Mouse (Mus musculus) heart, embryonic 14.5 days (tissue): ENCODE results near the gene Chmp1a. TPM values are rescaled to one million over a fixed set of nuclear protein-coding genes. Genes with fewer than 3 reads are reported as not detected.
A peak's percentile ranks its signal among the peaks of the same experiment; 100 is the strongest.
"Not testable (repeated sequence)": the region's sequence is repeated elsewhere in the genome, so short reads cannot be mapped to it uniquely, and the experiment has no call there.

ENCODE experiments used
- ATAC-seq: fragments of 200-750 bp; cut with Nextera tagmentation; 2 replicates; pipeline ENCODE4 v1.8.0; 2017; ENCODE audit warnings: low read depth, moderate TSS enrichment; ENCODE audit not compliant: insufficient number of reproducible peaks, insufficient read depth, low FRiP score
- H3K27ac ChIP-seq, 2 experiments: fragments of 200-500 bp in 1 of 2; fragments of 300-500 bp in 1 of 2; sonication (generic) in 1 of 2; replicated peaks in 1 of 2; 2 replicates each; pipeline ENCODE4 v1.5.1; 2012 to 2014; ENCODE audit warnings: low read depth in 2 of 2, low read length in 2 of 2, control low read depth in 1 of 2, mild to moderate bottlenecking in 1 of 2, mixed read lengths in 1 of 2; ENCODE audit not compliant: control insufficient read depth in 1 of 2, insufficient read depth in 1 of 2
- H3K27me3 ChIP-seq: fragments of 300-500 bp; sonication (generic); 2 replicates; pipeline ENCODE4 v1.6.1; 2014; ENCODE audit warnings: mild to moderate bottlenecking, low read length, control low read depth; ENCODE audit not compliant: control insufficient read depth, insufficient read depth
- H3K36me3 ChIP-seq: fragments of 300-500 bp; sonication (generic); 2 replicates; pipeline ENCODE4 v1.6.1; 2014; ENCODE audit warnings: mild to moderate bottlenecking, control low read depth, low read length, mixed read lengths; ENCODE audit not compliant: control insufficient read depth, insufficient read depth
- H3K4me1 ChIP-seq, 2 experiments: fragments of 200-500 bp in 1 of 2; fragments of 300-500 bp in 1 of 2; sonication (generic) in 1 of 2; 2 replicates each; pipeline ENCODE4 v1.6.1; 2012 to 2014; ENCODE audit warnings: low read length in 2 of 2, control low read depth in 1 of 2, mixed read lengths in 1 of 2; ENCODE audit not compliant: control insufficient read depth in 2 of 2, insufficient read depth in 2 of 2
- H3K4me2 ChIP-seq: fragments of 300-500 bp; sonication (generic); 2 replicates; pipeline ENCODE4 v1.6.1; 2014; ENCODE audit warnings: mild to moderate bottlenecking, low read length
- H3K4me3 ChIP-seq, 2 experiments: fragments of 200-500 bp in 1 of 2; fragments of 300-500 bp in 1 of 2; sonication (generic) in 1 of 2; 2 replicates each; pipeline ENCODE4 v1.5.1; 2012 to 2014; ENCODE audit warnings: low read length in 2 of 2, mild to moderate bottlenecking in 2 of 2, control low read depth in 1 of 2, low read depth in 1 of 2, moderate library complexity in 1 of 2; ENCODE audit not compliant: control insufficient read depth in 1 of 2, insufficient read depth in 1 of 2
- H3K9ac ChIP-seq: fragments of 300-500 bp; sonication (generic); 2 replicates; pipeline ENCODE4 v1.6.1; 2014; ENCODE audit warnings: mild to moderate bottlenecking, low read length
- H3K9me3 ChIP-seq: fragments of 300-500 bp; sonication (generic); 2 replicates; pipeline ENCODE4 v1.6.1; 2016; ENCODE audit warnings: low read length, control low read depth; ENCODE audit not compliant: control insufficient read depth
- WGBS: fragments of 180-500 bp; shearing (Covaris S2); extraction: QIAGEN DNeasy Blood & Tissue Kit; methylation state at CpG from one replicate; pipeline ENCODE4 v1.1.7; 2014; 5-methylcytosine and 5-hydroxymethylcytosine counted together
- polyA plus RNA-seq: library from polyadenylated mRNA; unstranded; fragments of >200 nt; fragmentation: Nextera tagmentation; extraction: Ambion mirVana; gene quantifications from 2 replicates; pipeline ENCODE4 v1.2.1, GENCODE M21; 2014

Gene Chmp1a
- polyA plus RNA-seq, 1 experiment from 2014 or later, result 77.7 TPM

- no peak overlapping the region for H3K4me2 ChIP-seq
- peaks cover 33% of the 10 kb centered on the region for H3K36me3 ChIP-seq
- no peak overlapping the region for H3K27ac ChIP-seq
- no peaks in the 10 kb centered on the region; the same call in 1 of the 2 replicates for H3K27me3 ChIP-seq
- no peaks in the 10 kb centered on the region for H3K4me1 ChIP-seq
- no peak overlapping the region for H3K9ac ChIP-seq
- 28% methylated on average over 5 of the region's 5 CpGs for WGBS
- H3K4me3 ChIP-seq, result no peak overlapping the region
- ATAC-seq, result no peak
- no peaks in the 10 kb centered on the region for H3K9me3 ChIP-seq
These were observed 10.3 kb downstream of the Chmp1a start for GRCm38 (mm10) chr8:123202288-123202687.

DNA sequence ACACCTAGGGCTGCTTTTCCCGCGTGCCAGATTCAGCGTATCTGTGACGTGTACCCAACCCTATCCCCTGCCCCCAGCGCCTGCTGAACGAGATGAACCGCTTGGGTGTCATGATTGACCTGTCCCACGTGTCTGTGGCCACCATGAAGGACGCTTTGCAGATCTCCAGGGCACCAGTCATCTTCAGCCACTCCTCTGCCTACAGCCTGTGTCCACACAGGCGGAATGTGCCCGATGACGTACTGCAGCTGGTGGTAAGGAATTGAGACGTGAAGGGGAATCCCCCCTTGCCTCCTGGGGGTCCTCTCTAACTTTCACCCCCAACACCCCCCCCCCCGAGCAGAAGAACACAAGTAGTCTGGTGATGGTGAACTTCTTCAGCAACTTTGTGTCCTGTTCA lies 12.7 kb downstream of the Chmp1a start:
- ATAC-seq, result no peak

GRCm38 (mm10) chr8:123197016-123197415 lies 15.5 kb downstream of the Chmp1a start:
- not testable (repeated sequence) for ATAC-seq, H3K4me3 ChIP-seq, H3K9me3 ChIP-seq, H3K36me3 ChIP-seq, H3K9ac ChIP-seq, H3K27ac ChIP-seq, H3K4me1 ChIP-seq, H3K27me3 ChIP-seq, H3K4me2 ChIP-seq
- WGBS, result 71% methylated on average over 5 of the region's 5 CpGs

More for the DNA sequence above, 12.7 kb downstream of the Chmp1a start:
- 55% methylated on average over 14 of the region's 14 CpGs for WGBS
- H3K4me2 ChIP-seq, result no peak overlapping the region
- H3K4me1 ChIP-seq, result no peaks in the 10 kb centered on the region
- no peak overlapping the region for H3K27ac ChIP-seq
- no peaks in the 10 kb centered on the region for H3K9me3 ChIP-seq
- peaks cover 12% of the 10 kb centered on the region for H3K36me3 ChIP-seq
- H3K4me3 ChIP-seq, result no peak overlapping the region
- H3K27me3 ChIP-seq, result no peaks in the 10 kb centered on the region; the same call in 1 of the 2 replicates
- H3K9ac ChIP-seq, result no peak overlapping the region

DNA sequence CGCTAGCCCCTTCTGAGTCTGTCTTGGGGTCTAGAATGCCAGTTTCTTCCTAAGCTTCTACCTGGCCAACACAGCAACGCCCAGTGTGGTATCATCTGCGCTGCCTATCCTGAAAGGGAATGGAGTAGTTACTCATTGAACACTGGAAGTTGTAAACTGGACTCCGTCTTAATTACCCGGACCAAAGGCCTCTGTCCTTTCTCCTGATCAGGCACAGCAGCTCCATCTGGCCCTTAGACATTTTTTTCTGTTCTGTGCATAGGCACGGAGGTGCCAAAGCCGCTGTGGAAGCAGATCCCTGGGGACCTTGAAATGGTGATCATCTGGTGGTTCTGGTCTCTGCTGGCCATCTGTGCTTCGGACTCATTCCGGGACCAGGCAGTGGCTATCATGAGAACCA lies 18.8 kb downstream of the Chmp1a start:
- H3K9ac ChIP-seq, result no peak overlapping the region
- H3K27ac ChIP-seq, result no peak overlapping the region
- no peaks in the 10 kb centered on the region for H3K9me3 ChIP-seq
- no peak overlapping the region for H3K4me3 ChIP-seq
- no peak for ATAC-seq
- H3K4me2 ChIP-seq, result no peak overlapping the region
- H3K36me3 ChIP-seq, result no peaks in the 10 kb centered on the region
- 0 out of 4 replicates have a peak, but pooled peaks cover 0 to 4% of the 10 kb centered on the region in 2 experiments for H3K4me1 ChIP-seq
- WGBS, result 89% methylated on average over 9 of the region's 9 CpGs
- H3K27me3 ChIP-seq, result no peaks in the 10 kb centered on the region

DNA sequence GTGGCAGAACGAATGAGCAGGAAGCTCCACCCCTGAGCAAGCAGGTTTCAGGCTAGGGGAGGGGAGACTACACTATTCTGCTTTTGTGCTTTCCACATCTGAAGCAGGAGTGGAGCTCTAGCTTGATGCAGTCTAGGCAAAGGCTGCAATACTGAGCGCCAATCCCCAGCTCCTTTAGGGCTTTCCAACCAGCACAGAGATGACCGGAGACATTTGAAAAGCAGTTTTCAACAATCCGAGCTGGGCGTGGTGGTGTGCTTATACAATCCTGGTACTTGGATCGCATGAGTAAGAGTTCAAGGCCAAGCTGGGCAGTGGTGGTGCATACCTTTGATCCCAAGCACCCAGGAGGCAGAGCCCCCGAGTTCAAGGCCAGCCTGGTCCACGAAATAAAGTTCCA lies 20.7 kb downstream of the Chmp1a start:
- Histone ChIP-seq H3K36me3 (no peaks in the 10 kb centered on the region), H3K4me1 (0 out of 4 replicates have a peak, but pooled peaks cover 0 to 4% of the 10 kb centered on the region in 2 experiments), H3K27ac (no peak overlapping the region), H3K4me2 (no peak overlapping the region), H3K9me3 (no peaks in the 10 kb centered on the region), H3K4me3 (no peak overlapping the region), H3K9ac (no peak overlapping the region), H3K27me3 (no peaks in the 10 kb centered on the region)
- no peak for ATAC-seq
- 61% methylated on average over 7 of the region's 8 CpGs for WGBS

DNA sequence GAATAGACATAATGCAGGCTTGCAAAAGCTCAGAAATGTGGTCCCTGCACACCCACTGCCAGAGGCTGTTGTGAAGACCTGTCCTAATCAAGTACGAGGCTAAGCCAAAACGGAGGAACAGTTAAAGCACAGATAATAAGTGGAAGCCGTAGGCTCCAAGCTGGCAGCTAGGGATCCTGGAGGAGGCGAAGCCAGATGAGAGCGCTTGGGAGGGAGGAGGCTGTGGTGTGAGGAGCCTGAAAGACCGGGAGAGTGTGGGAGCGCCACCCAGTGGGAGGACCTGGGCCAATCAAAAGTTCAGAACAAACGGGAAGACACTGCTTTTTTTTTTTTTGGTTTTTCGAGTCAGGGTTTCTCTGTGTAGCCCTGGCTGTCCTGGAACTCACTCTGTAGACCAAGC lies 21.9 kb downstream of the Chmp1a start:
- no peak overlapping the region for H3K9ac ChIP-seq
- 0% methylated on average over 9 of the region's 9 CpGs for WGBS
- H3K4me3 ChIP-seq, result no peak overlapping the region
- H3K9me3 ChIP-seq, result no peaks in the 10 kb centered on the region
- ATAC-seq, result no peak
- peaks cover 4 to 8% of the 10 kb centered on the region in 2 experiments; a peak in 2 of 4 replicates for H3K4me1 ChIP-seq
- H3K36me3 ChIP-seq, result no peaks in the 10 kb centered on the region
- no peaks in the 10 kb centered on the region for H3K27me3 ChIP-seq
- H3K27ac ChIP-seq, result no peak overlapping the region
- H3K4me2 ChIP-seq, result peak overlapping the region; percentile 32

GRCm38 (mm10) chr8:123188841-123189240 lies 23.7 kb downstream of the Chmp1a start:
- Histone ChIP-seq H3K4me3 (no peak overlapping the region), H3K36me3 (no peaks in the 10 kb centered on the region), H3K4me1 (peaks cover 4 to 9% of the 10 kb centered on the region in 2 experiments; a peak in 3 of 4 replicates), H3K9ac (no peak overlapping the region), H3K27ac (no peak overlapping the region), H3K4me2 (no peak overlapping the region), H3K9me3 (no peaks in the 10 kb centered on the region), H3K27me3 (no peaks in the 10 kb centered on the region)
- 79% methylated on average over 7 of the region's 7 CpGs for WGBS
- no peak for ATAC-seq

- Histone ChIP-seq H3K4me3 (no peak overlapping the region), H3K27ac (no peak overlapping the region), H3K9ac (no peak overlapping the region), H3K9me3 (no peaks in the 10 kb centered on the region), H3K36me3 (no peaks in the 10 kb centered on the region), H3K27me3 (no peaks in the 10 kb centered on the region), H3K4me2 (no peak overlapping the region), H3K4me1 (peaks cover 4 to 9% of the 10 kb centered on the region in 2 experiments; a peak in 3 of 4 replicates)
- WGBS, result 87% methylated on average over 2 of the region's 2 CpGs
- ATAC-seq, result no peak
These were observed 24.6 kb downstream of the Chmp1a start for GRCm38 (mm10) chr8:123188006-123188405.
